Mouse (Mus musculus): ENCODE measurements around the gene Cc2d2a. TPM values are rescaled to one million over a fixed set of nuclear protein-coding genes. Genes with fewer than 3 reads are reported as not detected.

The Cc2d2a gene
- total RNA-seq (2021): 10 to 100 TPM; 12.5 to 13.3 TPM

- peak; percentile 48 for DNase-seq
These were observed at the start of gene Cc2d2a for GRCm38 (mm10) chr5:43661997-43662961. Gene Cc2d2a (plus strand): TSS chr5:43662346.

GRCm38 (mm10) chr5:43621575-43622299, 40.4 kb upstream of the Cc2d2a start:
- DNase-seq: no peak

GRCm38 (mm10) chr5:43625407-43625806, 36.7 kb upstream of the Cc2d2a start:
- no peak for DNase-seq

- no peak for DNase-seq
These were observed 28.0 kb upstream of the Cc2d2a start for GRCm38 (mm10) chr5:43634071-43634601.

GRCm38 (mm10) chr5:43634602-43635081, 27.5 kb upstream of the Cc2d2a start:
- DNase-seq: no peak

GRCm38 (mm10) chr5:43645020-43645419, 17.1 kb upstream of the Cc2d2a start:
- no peak for DNase-seq

GRCm38 (mm10) chr5:43647098-43647774, 14.9 kb upstream of the Cc2d2a start:
- no peak for DNase-seq

- no peak for DNase-seq
These were observed 648 bp upstream of the Cc2d2a start for GRCm38 (mm10) chr5:43661498-43661897.

- no peak for DNase-seq
These were observed 1.4 kb downstream of the Cc2d2a start for GRCm38 (mm10) chr5:43663531-43663930.

GRCm38 (mm10) chr5:43665144-43665543, 3.0 kb downstream of the Cc2d2a start:
- peak; percentile 46 for DNase-seq

GRCm38 (mm10) chr5:43669118-43669645, 7.0 kb downstream of the Cc2d2a start:
- DNase-seq: no peak

GRCm38 (mm10) chr5:43672177-43672911, 10.2 kb downstream of the Cc2d2a start:
- peak; percentile 81 for DNase-seq

- DNase-seq: no peak
These were observed 10.9 kb downstream of the Cc2d2a start for GRCm38 (mm10) chr5:43673083-43673482.

GRCm38 (mm10) chr5:43685466-43685865, 23.3 kb downstream of the Cc2d2a start:
- DNase-seq: no peak

GRCm38 (mm10) chr5:43692489-43692888, 30.3 kb downstream of the Cc2d2a start:
- DNase-seq: no peak

- no peak for DNase-seq
These were observed 35.0 kb downstream of the Cc2d2a start for GRCm38 (mm10) chr5:43697133-43697532.

- DNase-seq: no peak
These were observed 37.1 kb downstream of the Cc2d2a start for GRCm38 (mm10) chr5:43699240-43699639.

- DNase-seq: no peak
These were observed 59.6 kb downstream of the Cc2d2a start for GRCm38 (mm10) chr5:43721538-43722451.

GRCm38 (mm10) chr5:43722452-43722783, 60.3 kb downstream of the Cc2d2a start:
- no peak for DNase-seq

- DNase-seq: no peak
These were observed 61.7 kb downstream of the Cc2d2a start for GRCm38 (mm10) chr5:43723830-43724229.

All from heart, postnatal 4 days (tissue).